Mouse (Mus musculus): ENCODE measurements around the gene Rpl18. TPM values are rescaled to one million over a fixed set of nuclear protein-coding genes. Genes with fewer than 3 reads are reported as not detected.

The Rpl18 gene
- total RNA-seq, 4 experiments from 2014 or later, result 340 to 384 (median 357) TPM

Other genes with a start within 250 kb of the Rpl18 start
- gene Bax, start 248.6 kb upstream of the Rpl18 start, total RNA-seq (2022), result 10 to 100 TPM; 57.8 to 78.7 (median 67.0) TPM
- not detected for gene Tulp2, start 233.6 kb upstream of the Rpl18 start, total RNA-seq (2022)
- gene Gm45808, start 228.6 kb upstream of the Rpl18 start, total RNA-seq (2022), result 1 to 10 TPM in 3 of 4 experiments, not detected in 1; 1.9 to 3.2 (median 2.9) TPM
- gene Dhdh, start 226.7 kb upstream of the Rpl18 start, total RNA-seq (2022), result 1 to 10 TPM; 5.9 to 7.0 (median 6.3) TPM
- 100 to 1,000 TPM in 3 of 4 experiments, 10 to 100 TPM in 1; 97.8 to 121 (median 110) TPM for gene Nucb1, start 205.1 kb upstream of the Rpl18 start, total RNA-seq (2022)
- 10 to 100 TPM; 16.0 to 27.0 (median 22.4) TPM for gene Ppp1r15a, start 189.2 kb upstream of the Rpl18 start, total RNA-seq (2022)
- gene Plekha4, start 189.1 kb upstream of the Rpl18 start, total RNA-seq (2022), result 1 to 10 TPM; 3.0 to 5.1 (median 4.0) TPM
- gene Hsd17b14, start 160.6 kb upstream of the Rpl18 start, total RNA-seq (2022), result 1 to 10 TPM in 2 of 4 experiments, under 1 TPM in 1, not detected in 1; 0.72 to 2.6 (median 1.2) TPM
- 10 to 100 TPM; 19.3 to 21.1 (median 19.9) TPM for gene Bcat2, start 145.3 kb upstream of the Rpl18 start, total RNA-seq (2022)
- not detected for gene Fgf21, start 100.0 kb upstream of the Rpl18 start, total RNA-seq (2022)
- under 1 TPM in 1 of 4 experiments, not detected in 3; 0.21 TPM for gene Fut1, start 98.2 kb upstream of the Rpl18 start, total RNA-seq (2022)
- gene Izumo1, start 93.6 kb upstream of the Rpl18 start, total RNA-seq (2022), result not detected
- gene Rasip1, start 88.0 kb upstream of the Rpl18 start, total RNA-seq (2022), result 1 to 10 TPM; 5.9 to 7.6 (median 6.6) TPM
- 1 to 10 TPM; 3.5 to 6.0 (median 5.6) TPM for gene Mamstr, start 75.5 kb upstream of the Rpl18 start, total RNA-seq (2022)
- gene Fut2, start 49.1 kb upstream of the Rpl18 start, total RNA-seq (2022), result under 1 TPM in 1 of 4 experiments, not detected in 3; 0.59 TPM
- 1 to 10 TPM; 7.6 to 8.7 (median 8.2) TPM for gene Ntn5, start 31.4 kb upstream of the Rpl18 start, total RNA-seq (2022)
- gene Sec1, start 21.1 kb upstream of the Rpl18 start, total RNA-seq (2022), result 1 to 10 TPM in 1 of 4 experiments, under 1 TPM in 3; 0.63 to 1.1 (median 0.87) TPM
- 100 to 1,000 TPM; 230 to 247 (median 241) TPM for gene Car11, start 15.6 kb upstream of the Rpl18 start, total RNA-seq (2022)
- gene Dbp, start 10.4 kb upstream of the Rpl18 start, total RNA-seq (2022), result 100 to 1,000 TPM; 164 to 236 (median 186) TPM
- gene Sphk2, start 2.5 kb downstream of the Rpl18 start, total RNA-seq (2022), result 10 to 100 TPM; 24.9 to 27.4 (median 25.3) TPM
- gene Fam83e, start 5.8 kb downstream of the Rpl18 start, total RNA-seq (2022), result under 1 TPM in 1 of 4 experiments, not detected in 3; 0.14 TPM
- gene Spaca4, start 10.4 kb downstream of the Rpl18 start, total RNA-seq (2022), result not detected
- gene Lmtk3, start 68.3 kb downstream of the Rpl18 start, total RNA-seq (2022), result 100 to 1,000 TPM; 219 to 241 (median 237) TPM
- gene Sult2b1, start 69.2 kb downstream of the Rpl18 start, total RNA-seq (2022), result 10 to 100 TPM; 12.9 to 15.9 (median 14.9) TPM
- 100 to 1,000 TPM; 184 to 196 (median 188) TPM for gene Cyth2, start 99.1 kb downstream of the Rpl18 start, total RNA-seq (2022)
- gene Kcnj14, start 109.3 kb downstream of the Rpl18 start, total RNA-seq (2022), result 1 to 10 TPM; 1.9 to 2.5 (median 2.3) TPM
- 10 to 100 TPM; 20.5 to 22.8 (median 21.6) TPM for gene Grwd1, start 115.5 kb downstream of the Rpl18 start, total RNA-seq (2022)
- 10 to 100 TPM; 67.2 to 79.8 (median 74.9) TPM for gene Kdelr1, start 157.3 kb downstream of the Rpl18 start, total RNA-seq (2022)
- gene Grin2d, start 162.9 kb downstream of the Rpl18 start, total RNA-seq (2022), result 10 to 100 TPM; 11.1 to 12.9 (median 11.8) TPM
- under 1 TPM in 1 of 4 experiments, not detected in 3; 0.98 TPM for gene Syngr4, start 181.3 kb downstream of the Rpl18 start, total RNA-seq (2022)
- gene Tmem143, start 181.5 kb downstream of the Rpl18 start, total RNA-seq (2022), result 10 to 100 TPM; 18.7 to 24.9 (median 22.7) TPM
- 1 to 10 TPM; 4.3 to 7.4 (median 6.3) TPM for gene Emp3, start 205.9 kb downstream of the Rpl18 start, total RNA-seq (2022)
- 1 to 10 TPM; 2.1 to 3.7 (median 2.9) TPM for gene Ccdc114, start 208.6 kb downstream of the Rpl18 start, total RNA-seq (2022)